Mouse (Mus musculus) lung, postnatal 0 days (tissue): Measurements from ENCODE around the gene Zdhhc5. TPM values are rescaled to one million over a fixed set of nuclear protein-coding genes. Genes with fewer than 3 reads are reported as not detected.

ENCODE experiments used
- ATAC-seq: fragments of 200-750 bp; cut with Nextera tagmentation; 2 replicates; pipeline ENCODE4 v1.8.0; 2017; ENCODE audit warnings: moderate library complexity
- DNase-seq: peaks from one replicate; pipeline ENCODE4 v3.0.0-alpha.2; 2016; ENCODE audit warnings: low spot score
- H3K27ac ChIP-seq: fragments of 300-500 bp; sonication (generic); 2 replicates; pipeline ENCODE4 v1.5.1; 2014; ENCODE audit warnings: antibody characterized with exemption, mild to moderate bottlenecking, low read length, mixed read lengths
- H3K27me3 ChIP-seq: fragments of 300-500 bp; sonication (generic); replicated peaks from 2 replicates; pipeline ENCODE4 v1.6.1; 2014; ENCODE audit warnings: low read length, mixed read lengths; ENCODE audit not compliant: insufficient read depth
- H3K36me3 ChIP-seq: fragments of 300-500 bp; sonication (generic); 2 replicates; pipeline ENCODE4 v1.6.1; 2014; ENCODE audit warnings: low read length, mixed read lengths; ENCODE audit not compliant: insufficient read depth
- H3K4me1 ChIP-seq: fragments of 300-500 bp; sonication (generic); 2 replicates; pipeline ENCODE4 v1.6.1; 2014; ENCODE audit warnings: antibody characterized with exemption, low read depth, low read length, mixed read lengths; ENCODE audit not compliant: insufficient read depth
- H3K4me2 ChIP-seq: fragments of 300-500 bp; sonication (generic); replicated peaks from 2 replicates; pipeline ENCODE4 v1.6.1; 2014; ENCODE audit warnings: low read depth, mild to moderate bottlenecking, low read length, moderate library complexity, mixed read lengths
- H3K4me3 ChIP-seq: fragments of 300-500 bp; sonication (generic); 2 replicates; pipeline ENCODE4 v1.5.1; 2014; ENCODE audit warnings: low read depth, low read length
- H3K9ac ChIP-seq: fragments of 300-500 bp; sonication (generic); replicated peaks from 2 replicates; pipeline ENCODE4 v1.6.1; 2014; ENCODE audit warnings: low read depth, mild to moderate bottlenecking
- H3K9me3 ChIP-seq: fragments of 300-500 bp; sonication (generic); 2 replicates; pipeline ENCODE4 v1.6.1; 2016; ENCODE audit warnings: low read length, mixed read lengths
- CTCF ChIP-seq: IDR thresholded peaks from 2 replicates; pipeline ENCODE4 v1.5.1; 2016; ENCODE audit warnings: antibody characterized with exemption, mild to moderate bottlenecking
- EP300 ChIP-seq: IDR thresholded peaks from 2 replicates; pipeline ENCODE4 v1.6.1; 2016; ENCODE audit warnings: antibody characterized with exemption, mild to moderate bottlenecking, control low read depth
- WGBS: fragments of 180-500 bp; shearing (Covaris S2); extraction: QIAGEN DNeasy Blood & Tissue Kit; methylation state at CpG from one replicate; pipeline ENCODE4 v1.1.7; 2014; 5-methylcytosine and 5-hydroxymethylcytosine counted together
- polyA plus RNA-seq: library from polyadenylated mRNA; unstranded; fragments of >200 nt; fragmentation: Nextera tagmentation; extraction: Ambion mirVana; gene quantifications from 2 replicates; pipeline ENCODE4 v1.2.1, GENCODE M21; 2015

Zdhhc5 gene
- polyA plus RNA-seq, 1 experiment from 2014 or later, result 15.8 TPM

GRCm38 (mm10) chr2:84723856-84724255 lies 8.9 kb upstream of the Zdhhc5 start:
- H3K27ac ChIP-seq, result no peak overlapping the region
- peaks cover 10% of the 10 kb centered on the region; the same call in 1 of the 2 replicates for H3K36me3 ChIP-seq
- H3K4me1 ChIP-seq, result peaks cover 6% of the 10 kb centered on the region; the same call in 1 of the 2 replicates
- H3K4me2 ChIP-seq, result no peak overlapping the region
- H3K9me3 ChIP-seq, result no peaks in the 10 kb centered on the region
- 91% methylated on average over 14 of the region's 14 CpGs for WGBS
- no peaks in the 10 kb centered on the region for H3K27me3 ChIP-seq
- DNase-seq (no peak), ATAC-seq (no peak)
- TF ChIP-seq EP300, result no peak
- no peak for TF ChIP-seq CTCF
- no peak overlapping the region for H3K4me3 ChIP-seq
- no peak overlapping the region for H3K9ac ChIP-seq

- ATAC-seq (no peak), DNase-seq (no peak)
- no peak overlapping the region for H3K27ac ChIP-seq
- H3K27me3 ChIP-seq, result no peaks in the 10 kb centered on the region
- H3K9ac ChIP-seq, result no peak overlapping the region
- H3K36me3 ChIP-seq, result peaks cover 10% of the 10 kb centered on the region; the same call in 1 of the 2 replicates
- no peaks in the 10 kb centered on the region for H3K9me3 ChIP-seq
- no peak overlapping the region for H3K4me3 ChIP-seq
- peaks cover under 1% of the 10 kb centered on the region; the same call in 1 of the 2 replicates for H3K4me1 ChIP-seq
- TF ChIP-seq CTCF, result no peak
- no peak for TF ChIP-seq EP300
- WGBS, result 74% methylated on average over 3 of the region's 3 CpGs
- no peak overlapping the region for H3K4me2 ChIP-seq
These were observed 6.2 kb upstream of the Zdhhc5 start for GRCm38 (mm10) chr2:84721182-84721581.

GRCm38 (mm10) chr2:84720718-84721117 lies 5.7 kb upstream of the Zdhhc5 start:
- Histone ChIP-seq H3K4me2 (no peak overlapping the region), H3K27ac (no peak overlapping the region), H3K36me3 (peaks cover 10% of the 10 kb centered on the region; the same call in 1 of the 2 replicates), H3K9me3 (no peaks in the 10 kb centered on the region), H3K4me3 (no peak overlapping the region), H3K27me3 (no peaks in the 10 kb centered on the region), H3K9ac (no peak overlapping the region), H3K4me1 (no peaks in the 10 kb centered on the region; the same call in 1 of the 2 replicates)
- DNase-seq (no peak), ATAC-seq (no peak)
- 89% methylated on average over 2 of the region's 2 CpGs for WGBS
- TF ChIP-seq CTCF (no peak), EP300 (no peak)

- ATAC-seq (no peak), DNase-seq (no peak)
- no peak for TF ChIP-seq EP300
- no peak for TF ChIP-seq CTCF
- H3K27ac ChIP-seq, result no peak overlapping the region
- no peaks in the 10 kb centered on the region for H3K9me3 ChIP-seq
- no peak overlapping the region for H3K4me2 ChIP-seq
- no peaks in the 10 kb centered on the region for H3K36me3 ChIP-seq
- H3K9ac ChIP-seq, result no peak overlapping the region
- H3K27me3 ChIP-seq, result no peaks in the 10 kb centered on the region
- 93% methylated on average over 4 of the region's 4 CpGs for WGBS
- no peak overlapping the region for H3K4me3 ChIP-seq
- H3K4me1 ChIP-seq, result no peaks in the 10 kb centered on the region; the same call in 1 of the 2 replicates
These were observed 2.4 kb upstream of the Zdhhc5 start for GRCm38 (mm10) chr2:84717357-84717756.

GRCm38 (mm10) chr2:84716423-84717355 lies 1.7 kb upstream of the Zdhhc5 start:
- ATAC-seq, result no peak
- Histone ChIP-seq H3K4me1 (no peaks in the 10 kb centered on the region; the same call in 1 of the 2 replicates), H3K4me2 (peak overlapping the region; percentile 84), H3K27ac (peak overlapping the region; percentile 97), H3K36me3 (no peaks in the 10 kb centered on the region), H3K9ac (peak overlapping the region; percentile 70; the same call in 1 of the 2 replicates), H3K27me3 (no peaks in the 10 kb centered on the region), H3K9me3 (no peaks in the 10 kb centered on the region), H3K4me3 (peak overlapping the region; percentile 92)
- TF ChIP-seq CTCF (no peak), EP300 (no peak)
- WGBS, result 21% methylated on average over 9 of the region's 9 CpGs
- DNase-seq, result no peak

- Histone ChIP-seq H3K4me3 (peak overlapping the region; percentile 92), H3K4me1 (no peaks in the 10 kb centered on the region; the same call in 1 of the 2 replicates), H3K9me3 (no peaks in the 10 kb centered on the region), H3K9ac (peak overlapping the region; percentile 70), H3K36me3 (no peaks in the 10 kb centered on the region), H3K4me2 (peak overlapping the region; percentile 84), H3K27ac (peak overlapping the region; percentile 97), H3K27me3 (no peaks in the 10 kb centered on the region)
- DNase-seq, result peak; percentile 99
- peak; percentile 93 for ATAC-seq
- TF ChIP-seq EP300 (peak; percentile 69), CTCF (no peak)
- under 1% methylated on average over 33 of the region's 33 CpGs for WGBS
These were observed 782 bp upstream of the Zdhhc5 start for GRCm38 (mm10) chr2:84715562-84716361.
